Mouse (Mus musculus) MEL (cell line): ENCODE data around the gene Hpcal1. TPM values are rescaled to one million over a fixed set of nuclear protein-coding genes. Genes with fewer than 3 reads are reported as not detected.

Experiments used
- DNase-seq: peaks from one replicate; pipeline ENCODE4 v3.0.0; 2011; ENCODE audit warnings: low read depth, low spot score
- H3K27ac ChIP-seq: 2 replicates; pipeline ENCODE4 v1.5.1; 2012; ENCODE audit warnings: low read depth, mild to moderate bottlenecking, control low read depth, low read length, moderate library complexity; ENCODE audit not compliant: control insufficient read depth
- H3K27me3 ChIP-seq, 2 experiments: fragments of 150-350 bp in 1 of 2; sonication (generic) in 1 of 2; 2 replicates each; pipeline ENCODE4 v1.6.1; 2012; ENCODE audit warnings: low read length in 2 of 2, mild to moderate bottlenecking in 2 of 2, improper control_type of control experiment in 1 of 2, moderate library complexity in 1 of 2; ENCODE audit not compliant: insufficient read depth in 2 of 2, control insufficient read depth in 1 of 2
- H3K36me3 ChIP-seq, 2 experiments: 2 replicates each; pipeline ENCODE4 v1.6.1; 2012 to 2014; ENCODE audit warnings: low read length in 2 of 2, improper control_type of control experiment in 1 of 2, inconsistent platforms in 1 of 2, mild to moderate bottlenecking in 1 of 2; ENCODE audit not compliant: insufficient read depth in 2 of 2, control insufficient read depth in 1 of 2
- H3K4me1 ChIP-seq, 2 experiments: fragments of 150-350 bp in 1 of 2; sonication (generic) in 1 of 2; 2 replicates each; pipeline ENCODE4 v1.6.1; 2012; ENCODE audit warnings: low read length in 2 of 2, improper control_type of control experiment in 1 of 2, mild to moderate bottlenecking in 1 of 2; ENCODE audit not compliant: insufficient read depth in 2 of 2, control insufficient read depth in 1 of 2
- H3K4me3 ChIP-seq, 2 experiments: fragments of 150-350 bp in 1 of 2; sonication (generic) in 1 of 2; 2 replicates each; pipeline ENCODE4 v1.5.1; 2012; ENCODE audit warnings: low read depth in 2 of 2, low read length in 2 of 2, mild to moderate bottlenecking in 2 of 2, moderate library complexity in 2 of 2, control low read depth in 1 of 2, improper control_type of control experiment in 1 of 2; ENCODE audit not compliant: control insufficient read depth in 1 of 2, insufficient read depth in 1 of 2
- H3K79me2 ChIP-seq: 2 replicates; pipeline ENCODE4 v1.6.1; 2012; ENCODE audit warnings: mild to moderate bottlenecking, low read length, moderate library complexity; ENCODE audit not compliant: control insufficient read depth, poor library complexity, insufficient read depth
- H3K9ac ChIP-seq: 2 replicates; pipeline ENCODE4 v1.6.1; 2012; ENCODE audit warnings: low read depth, mild to moderate bottlenecking, control low read depth, low read length, moderate library complexity; ENCODE audit not compliant: control insufficient read depth, poor library complexity, severe bottlenecking
- H3K9me3 ChIP-seq: fragments of 150-350 bp; sonication (generic); replicated peaks from 2 replicates; pipeline ENCODE4 v1.6.1; 2012; ENCODE audit warnings: mild to moderate bottlenecking, low read length, improper control_type of control experiment, moderate library complexity; ENCODE audit not compliant: insufficient read depth
- CHD1 ChIP-seq: IDR thresholded peaks from 2 replicates; pipeline ENCODE4 v1.6.1; 2012; ENCODE audit warnings: low read depth, mild to moderate bottlenecking, inconsistent platforms, low read length, improper control_type of control experiment
- CTCF ChIP-seq, 3 experiments: IDR thresholded peaks in 2 of 3; conservative IDR thresholded peaks in 1 of 3; 2 replicates each; pipeline ENCODE4 v1.5.1; 2011 to 2012; ENCODE audit warnings: low read length in 3 of 3, low read depth in 2 of 3, mild to moderate bottlenecking in 2 of 3, improper control_type of control experiment in 1 of 3, inconsistent platforms in 1 of 3, mixed read lengths in 1 of 3, moderate library complexity in 1 of 3; ENCODE audit not compliant: control insufficient read depth in 1 of 3, insufficient read depth in 1 of 3, poor library complexity in 1 of 3, severe bottlenecking in 1 of 3
- EP300 ChIP-seq, 2 experiments: IDR thresholded peaks; 2 replicates each; pipeline ENCODE4 v1.6.1; 2011; ENCODE audit warnings: improper control_type of control experiment in 2 of 2, low read length in 2 of 2, low read depth in 1 of 2, mild to moderate bottlenecking in 1 of 2
- ETS1 ChIP-seq: IDR thresholded peaks from 2 replicates; pipeline ENCODE4 v1.6.1; 2012; ENCODE audit warnings: low read depth, mild to moderate bottlenecking, inconsistent platforms, low read length, improper control_type of control experiment, moderate library complexity
- GABPA ChIP-seq: IDR thresholded peaks from 2 replicates; pipeline ENCODE4 v1.6.1; 2012; ENCODE audit warnings: low read depth, mild to moderate bottlenecking, inconsistent platforms, low read length, improper control_type of control experiment, moderate library complexity
- HCFC1 ChIP-seq: IDR thresholded peaks from 2 replicates; pipeline ENCODE4 v1.6.1; 2012; ENCODE audit warnings: low read depth, mild to moderate bottlenecking, inconsistent platforms, low read length, improper control_type of control experiment, moderate library complexity
- MAFK ChIP-seq: IDR thresholded peaks from 2 replicates; pipeline ENCODE4 v1.6.1; 2011; ENCODE audit warnings: low read depth, mild to moderate bottlenecking, low read length, improper control_type of control experiment, borderline replicate concordance
- MAZ ChIP-seq: IDR thresholded peaks from 2 replicates; pipeline ENCODE4 v1.6.1; 2012; ENCODE audit warnings: low read depth, mild to moderate bottlenecking, inconsistent platforms, low read length, improper control_type of control experiment
- MEF2A ChIP-seq: IDR thresholded peaks from 2 replicates; pipeline ENCODE4 v1.6.1; 2014; ENCODE audit warnings: low read depth, mild to moderate bottlenecking, inconsistent platforms, low read length, improper control_type of control experiment; ENCODE audit not compliant: poor library complexity, insufficient replicate concordance, severe bottlenecking; ENCODE audit errors: extremely low read depth
- MXI1 ChIP-seq: IDR thresholded peaks from 2 replicates; pipeline ENCODE4 v1.6.1; 2011; ENCODE audit warnings: mild to moderate bottlenecking, low read depth, low read length, improper control_type of control experiment
- MYB ChIP-seq: IDR thresholded peaks from 2 replicates; pipeline ENCODE4 v1.6.1; 2011; ENCODE audit warnings: mild to moderate bottlenecking, low read depth, low read length, improper control_type of control experiment
- NELFE ChIP-seq: IDR thresholded peaks from 2 replicates; pipeline ENCODE4 v1.6.1; 2011; ENCODE audit warnings: low read depth, low read length, improper control_type of control experiment
- POLR2A ChIP-seq, 2 experiments: IDR thresholded peaks; 2 replicates each; pipeline ENCODE4 v1.6.1; 2011 to 2012; ENCODE audit warnings: low read length in 2 of 2, mild to moderate bottlenecking in 2 of 2, control low read depth in 1 of 2, improper control_type of control experiment in 1 of 2, low read depth in 1 of 2, moderate library complexity in 1 of 2; ENCODE audit not compliant: control insufficient read depth in 1 of 2, insufficient read depth in 1 of 2, poor library complexity in 1 of 2
- POLR2AphosphoS2 ChIP-seq: IDR thresholded peaks from 2 replicates; pipeline ENCODE4 v1.6.1; 2011; ENCODE audit warnings: low read length, improper control_type of control experiment
- RCOR1 ChIP-seq: IDR thresholded peaks from 2 replicates; pipeline ENCODE4 v1.6.1; 2012; ENCODE audit warnings: low read depth, mild to moderate bottlenecking, inconsistent platforms, low read length, improper control_type of control experiment
- SIN3A ChIP-seq: IDR thresholded peaks from 2 replicates; pipeline ENCODE4 v1.6.1; 2012; ENCODE audit warnings: low read length, improper control_type of control experiment, inconsistent platforms
- SMC3 ChIP-seq: IDR thresholded peaks from 2 replicates; pipeline ENCODE4 v1.6.1; 2011; ENCODE audit warnings: low read depth, low read length, improper control_type of control experiment
- TBP ChIP-seq: IDR thresholded peaks from 2 replicates; pipeline ENCODE4 v1.8.0; 2011; ENCODE audit warnings: low read depth, low read length, improper control_type of control experiment
- TCF12 ChIP-seq: IDR thresholded peaks from 2 replicates; pipeline ENCODE4 v1.6.1; 2014; ENCODE audit warnings: low read depth, mild to moderate bottlenecking, inconsistent platforms, low read length, improper control_type of control experiment, moderate library complexity
- USF1 ChIP-seq: IDR thresholded peaks from 2 replicates; pipeline ENCODE4 v1.6.1; 2014; ENCODE audit warnings: low read depth, mild to moderate bottlenecking, inconsistent platforms, low read length, improper control_type of control experiment, moderate library complexity
- USF2 ChIP-seq, 2 experiments: IDR thresholded peaks; 2 replicates each; pipeline ENCODE4 v1.6.1; 2011 to 2012; ENCODE audit warnings: improper control_type of control experiment in 2 of 2, low read length in 2 of 2, borderline replicate concordance in 1 of 2, inconsistent platforms in 1 of 2, low read depth in 1 of 2, mild to moderate bottlenecking in 1 of 2; ENCODE audit not compliant: insufficient read depth in 1 of 2
- ZMIZ1 ChIP-seq: IDR thresholded peaks from 2 replicates; pipeline ENCODE4 v1.6.1; 2012; ENCODE audit warnings: low read depth, mild to moderate bottlenecking, inconsistent platforms, low read length, improper control_type of control experiment, moderate library complexity
- polyA plus RNA-seq, 2 experiments: library from polyadenylated mRNA; stranded (reverse) in 1 of 2; unstranded in 1 of 2; fragments of >175 nt in 1 of 2; fragments of >200 nt in 1 of 2; gene quantifications; 2 replicates each; pipeline versions ENCODE4 v1.2.1 to v1.2.4; 2012; ENCODE audit warnings: low replicate concordance in 2 of 2, low read depth in 1 of 2; ENCODE audit not compliant: insufficient read length in 2 of 2, insufficient read depth in 1 of 2, missing spikeins in 1 of 2
- total RNA-seq: library from RNA; depleted of rRNA; stranded (reverse); fragments of 300-350 nt; gene quantifications from 2 replicates; pipeline ENCODE4 v1.2.3, GENCODE M21; 2012

The Hpcal1 gene
- total and polyA plus RNA-seq, 3 experiments = 9.1 to 23.0 TPM; not detected in 1

DNA sequence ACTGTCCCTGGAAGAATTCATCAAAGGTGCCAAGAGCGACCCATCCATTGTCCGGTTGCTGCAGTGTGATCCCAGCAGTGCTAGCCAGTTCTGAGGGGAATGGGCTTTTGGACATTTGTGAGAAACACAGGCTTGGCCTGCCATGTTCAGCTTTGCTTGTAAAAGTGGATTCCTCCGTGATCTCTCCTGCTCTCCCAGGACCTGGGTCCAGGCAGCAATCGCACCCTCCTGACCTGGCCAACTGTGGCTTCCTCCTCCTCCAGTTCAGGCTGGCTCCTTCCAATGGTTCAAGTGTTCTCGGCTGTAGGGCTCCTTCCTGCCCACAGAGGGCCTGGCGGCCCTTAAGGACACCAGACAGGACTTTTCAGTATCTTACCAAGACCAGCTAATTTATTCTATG is 100.5 kb downstream of the Hpcal1 start:
- Histone ChIP-seq H3K27ac (no peak overlapping the region), H3K4me1 (no peaks in the 10 kb centered on the region), H3K36me3 (no peaks in the 10 kb centered on the region), H3K9me3 (no peaks in the 10 kb centered on the region), H3K4me3 (no peak overlapping the region), H3K27me3 (no peaks in the 10 kb centered on the region), H3K9ac (no peak overlapping the region), H3K79me2 (no peaks in the 10 kb centered on the region)
- TF ChIP-seq ZMIZ1 (no peak), USF1 (no peak), CHD1 (no peak), RCOR1 (no peak)
- DNase-seq = no peak

DNA sequence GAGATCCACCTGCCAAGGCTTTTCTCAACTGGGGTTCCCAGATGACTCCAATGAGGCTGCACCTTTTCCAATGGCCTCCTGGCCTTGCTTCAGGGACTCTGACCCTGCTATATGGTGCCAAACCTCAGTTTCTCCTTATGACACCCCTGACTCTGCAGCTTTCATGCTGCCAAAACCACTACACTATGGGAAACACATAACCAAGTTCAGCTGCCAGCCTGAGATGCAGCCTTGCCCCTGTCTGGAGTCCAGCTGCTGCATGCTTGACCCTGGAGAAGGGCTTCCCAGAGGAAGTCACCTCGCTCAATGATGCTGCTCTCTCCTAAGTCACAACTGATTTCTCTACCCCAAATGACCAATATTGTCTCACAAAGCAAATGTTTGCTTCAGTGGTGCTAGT is 102.1 kb downstream of the Hpcal1 start:
- Histone ChIP-seq H3K4me1 (peaks cover 0 to 1% of the 10 kb centered on the region in 2 experiments; a peak in 1 of 4 replicates), H3K27me3 (no peaks in the 10 kb centered on the region), H3K79me2 (no peaks in the 10 kb centered on the region), H3K36me3 (no peaks in the 10 kb centered on the region), H3K9ac (no peak overlapping the region), H3K4me3 (no peak overlapping the region), H3K9me3 (no peaks in the 10 kb centered on the region), H3K27ac (no peak overlapping the region)
- no peak for DNase-seq
- TF ChIP-seq SIN3A (no peak), USF2 (IDR thresholded peaks at IDR 0.05; ENCODE audit: borderline replicate concordance in 1 of 2, insufficient read depth in 1 of 2, low read depth in 1 of 2, low read length in 2 of 2) (no peak), NELFE (no peak), TBP (no peak), MAZ (no peak), MEF2A (no peak), CTCF (IDR thresholded peaks at IDR 0.05 in 2 of 3, conservative IDR thresholded peaks at IDR 0.05 in 1 of 3; ENCODE audit: control insufficient read depth in 1 of 3, insufficient read depth in 1 of 3, low read depth in 2 of 3, low read length in 3 of 3, poor library complexity in 1 of 3, severe bottlenecking in 1 of 3) (no peak), RCOR1 (no peak), HCFC1 (no peak), MYB (no peak), ETS1 (no peak), MXI1 (no peak), POLR2AphosphoS2 (no peak), MAFK (no peak), EP300 (IDR thresholded peaks at IDR 0.05; ENCODE audit: low read depth in 1 of 2, low read length in 2 of 2) (no peak), POLR2A (IDR thresholded peaks at IDR 0.05; ENCODE audit: control insufficient read depth in 1 of 2, insufficient read depth in 1 of 2, low read depth in 1 of 2, low read length in 2 of 2, poor library complexity in 1 of 2) (no peak), TCF12 (no peak), SMC3 (no peak), USF1 (no peak), GABPA (no peak)
